Mouse (Mus musculus) naive thymus-derived CD4-positive, alpha-beta T cell, adult 2 months (primary cell): ENCODE results near the gene Larp7.

Experiments used
- DNase-seq: peaks from one replicate; pipeline ENCODE4 v3.0.0-alpha.2; 2011; ENCODE audit warnings: low read depth

Larp7 gene

GRCm38 (mm10) chr3:127552973-127553719, at the start of gene Larp7, which contains the start of gene Zgrf1:
Gene Larp7, minus strand, starts transcription at chr3:127553349.
Gene Zgrf1, plus strand, starts transcription at chr3:127553489.
- peak; percentile 99 for DNase-seq

DNA sequence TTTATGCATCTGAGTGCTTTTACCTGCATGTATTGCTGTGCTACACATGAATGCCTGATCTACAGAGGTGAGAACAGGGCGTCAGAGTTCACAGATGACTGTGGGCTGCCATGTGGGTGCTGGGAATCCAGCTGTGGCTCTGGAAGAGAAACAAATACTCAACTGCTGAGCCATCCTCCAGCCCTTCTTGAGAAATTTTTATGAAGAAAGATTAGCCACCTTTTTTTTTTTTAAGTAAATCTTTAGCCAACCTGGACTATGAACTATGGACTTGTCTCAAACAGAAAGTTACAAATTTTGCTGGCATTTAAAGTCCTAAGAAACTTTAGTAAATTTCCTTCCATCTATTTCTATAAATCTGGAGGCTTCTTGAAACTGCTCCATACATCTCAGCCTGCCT, 44.0 kb upstream of the Larp7 start:
- no peak for DNase-seq

GRCm38 (mm10) chr3:127572557-127572956, 19.4 kb upstream of the Larp7 start:
- DNase-seq, result peak; percentile 85

- no peak for DNase-seq
These were observed 12.0 kb upstream of the Larp7 start for GRCm38 (mm10) chr3:127565129-127565528.

GRCm38 (mm10) chr3:127562974-127563373, 9.8 kb upstream of the Larp7 start:
- DNase-seq, result no peak

GRCm38 (mm10) chr3:127558201-127558600, 5.1 kb upstream of the Larp7 start:
- DNase-seq, result no peak

- no peak for DNase-seq
These were observed 1.6 kb upstream of the Larp7 start for GRCm38 (mm10) chr3:127554723-127555122.

DNA sequence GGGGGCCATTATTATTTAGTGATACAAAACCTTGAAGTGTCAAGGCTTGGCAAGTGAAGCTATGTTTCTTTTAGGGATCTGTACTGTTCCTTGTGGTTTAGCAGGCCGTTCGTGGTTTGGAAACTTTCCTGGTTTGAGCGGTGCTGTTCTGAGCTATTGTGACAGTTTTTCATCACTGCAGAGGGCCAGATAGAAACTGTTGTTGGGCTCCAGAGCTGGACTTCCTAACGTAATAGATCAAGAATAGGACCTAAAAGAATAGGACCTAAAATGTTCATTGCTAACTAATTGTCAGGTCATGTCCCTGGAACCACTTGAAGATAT, 533 bp upstream of the Larp7 start:
- DNase-seq, result no peak

- no peak for DNase-seq
These were observed 646 bp downstream of the Larp7 start for GRCm38 (mm10) chr3:127552434-127552972.

- peak; percentile 38 for DNase-seq
These were observed 5.3 kb downstream of the Larp7 start for GRCm38 (mm10) chr3:127547882-127548281.

- no peak for DNase-seq
These were observed 8.5 kb downstream of the Larp7 start for GRCm38 (mm10) chr3:127544610-127545121.

DNA sequence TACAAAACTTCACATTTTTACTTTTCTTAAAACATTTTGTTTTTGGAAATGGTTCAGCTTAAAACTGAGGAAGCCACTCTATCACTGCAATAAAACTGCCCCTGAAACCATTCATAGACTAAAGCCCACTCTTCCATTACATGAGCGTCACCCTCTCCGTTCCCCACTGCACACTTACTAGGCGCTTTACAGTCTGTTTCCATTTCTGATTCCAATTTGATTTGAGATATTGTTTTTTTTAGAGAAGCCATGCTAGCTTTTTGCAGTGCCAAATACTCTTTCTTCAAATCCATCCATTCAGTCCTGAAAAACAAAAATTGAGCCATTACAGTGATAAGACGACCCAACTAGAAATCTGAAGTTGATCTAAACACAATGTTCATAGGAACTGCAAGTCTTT, 9.2 kb downstream of the Larp7 start:
- no peak for DNase-seq

GRCm38 (mm10) chr3:127539193-127539592, 14.0 kb downstream of the Larp7 start:
- DNase-seq, result no peak

DNA sequence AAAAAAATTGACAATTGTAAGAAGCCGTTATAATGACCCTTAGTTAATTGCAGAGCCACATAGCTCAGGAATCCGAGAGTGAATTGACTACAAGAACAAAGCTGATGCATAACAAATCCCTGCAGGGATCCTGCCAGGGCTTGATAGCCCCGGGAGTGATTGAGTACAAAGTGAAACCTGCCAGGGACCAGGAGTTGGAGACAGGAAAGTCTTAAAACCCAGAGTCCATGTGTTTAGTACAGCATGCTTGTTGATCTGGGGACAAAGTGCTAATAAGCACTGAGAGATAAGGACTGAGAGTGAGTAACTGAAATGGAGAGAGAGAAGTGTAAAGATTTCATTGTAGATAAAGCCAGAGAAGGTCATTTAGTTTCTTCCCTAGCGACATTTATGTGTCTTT, 22.9 kb downstream of the Larp7 start:
- no peak for DNase-seq

- DNase-seq, result no peak
These were observed 23.3 kb downstream of the Larp7 start for GRCm38 (mm10) chr3:127529824-127530223.

DNA sequence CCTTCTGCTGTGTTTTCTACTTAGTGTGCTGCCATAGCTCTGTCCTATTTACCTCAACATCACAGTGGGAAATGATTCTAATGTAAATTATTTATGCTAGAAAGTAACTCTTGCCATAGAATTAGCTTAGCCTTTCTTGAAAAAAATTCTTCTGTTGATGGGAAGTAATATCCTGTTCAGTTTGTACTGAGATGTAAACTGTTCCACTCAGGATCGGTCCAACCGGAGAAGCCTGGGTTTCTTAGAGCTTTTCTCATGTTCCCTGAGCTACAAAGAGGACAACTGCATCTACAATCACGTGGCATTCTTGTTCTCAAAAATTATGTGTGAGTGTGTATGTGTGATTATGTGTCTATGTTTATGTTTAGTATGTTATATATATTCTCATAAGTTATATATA, 23.9 kb downstream of the Larp7 start:
- DNase-seq, result no peak

- no peak for DNase-seq
These were observed 25.6 kb downstream of the Larp7 start for GRCm38 (mm10) chr3:127527465-127528034.

DNA sequence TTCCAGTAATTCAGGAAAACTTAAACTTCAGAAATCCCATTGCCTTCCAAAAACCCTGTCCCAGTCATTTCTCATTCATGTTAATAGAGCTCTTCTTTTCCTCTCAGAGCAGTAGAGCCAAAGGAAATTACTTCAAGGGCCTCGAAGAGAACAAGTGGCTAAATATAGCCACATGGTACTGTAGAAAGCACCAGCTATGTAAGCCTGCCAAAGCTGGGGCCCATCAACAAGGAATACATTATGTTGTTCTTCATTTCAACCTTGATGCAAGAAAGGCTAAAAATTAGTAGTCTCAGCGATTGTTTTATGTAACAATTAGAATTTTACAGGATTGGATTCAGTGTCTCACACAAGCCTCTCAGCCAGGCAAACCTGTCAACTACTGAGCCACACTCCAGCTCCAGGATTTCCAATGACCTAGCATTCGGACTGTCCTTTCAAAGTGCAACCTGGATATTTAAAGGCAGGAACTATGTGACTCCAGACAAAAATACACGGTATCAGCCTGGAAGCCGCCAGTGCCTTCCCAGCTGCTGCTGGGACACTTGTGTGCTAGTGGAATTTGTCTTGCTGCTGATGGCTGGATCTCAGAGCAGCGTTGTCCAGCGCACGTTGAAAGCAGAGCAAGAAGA, 27.8 kb downstream of the Larp7 start:
- no peak for DNase-seq

DNA sequence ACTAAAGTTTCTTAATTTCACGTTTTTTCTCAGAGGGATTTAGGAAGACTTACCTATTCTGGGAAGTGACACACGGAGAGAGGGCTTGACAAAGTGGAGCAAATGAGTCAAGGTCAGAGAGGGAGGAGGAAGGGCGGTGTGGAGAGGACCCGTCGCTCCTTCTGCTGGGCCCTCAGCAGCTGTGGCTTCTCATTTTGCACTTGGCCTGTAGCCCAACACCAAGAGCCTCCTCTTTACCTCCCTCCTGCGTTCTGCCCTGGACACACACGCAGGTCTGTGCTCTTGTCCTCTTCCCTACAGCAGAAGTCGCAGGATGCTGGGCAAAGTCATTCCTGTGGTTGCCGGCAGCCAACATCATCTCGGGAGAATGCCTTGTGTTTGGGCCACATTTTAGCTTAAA, 32.0 kb downstream of the Larp7 start:
- no peak for DNase-seq

DNA sequence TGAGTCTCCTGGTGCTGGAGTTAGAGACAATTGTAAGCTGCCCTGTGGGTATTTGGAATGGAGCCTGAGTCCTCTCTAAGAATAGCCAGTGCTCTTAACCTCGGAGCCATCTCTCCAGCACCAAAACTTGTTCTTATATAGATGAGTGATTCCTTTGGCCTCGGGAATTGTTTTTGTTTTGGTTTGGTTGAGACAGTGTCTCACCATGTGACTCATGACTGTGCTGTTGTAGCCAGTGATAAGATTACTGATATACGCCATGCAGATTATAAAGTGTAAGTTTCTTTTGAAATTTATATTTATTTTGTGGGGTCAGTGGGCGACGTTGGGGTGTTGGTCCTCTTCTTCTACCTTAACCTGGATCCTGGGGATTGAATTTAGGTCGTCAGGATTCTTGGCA, 32.8 kb downstream of the Larp7 start:
- DNase-seq, result no peak

- no peak for DNase-seq
These were observed 37.9 kb downstream of the Larp7 start for GRCm38 (mm10) chr3:127515251-127515650.

GRCm38 (mm10) chr3:127513699-127514098, 39.5 kb downstream of the Larp7 start:
- DNase-seq, result no peak

GRCm38 (mm10) chr3:127512794-127513335, 40.3 kb downstream of the Larp7 start:
- DNase-seq, result no peak
